Mouse (Mus musculus) MEL (cell line): ENCODE measurements around the gene Tsga10. TPM values are rescaled to one million over a fixed set of nuclear protein-coding genes. Genes with fewer than 3 reads are reported as not detected.
"Not testable (repeated sequence)": the region's sequence is repeated elsewhere in the genome, so short reads cannot be mapped to it uniquely, and the experiment has no call there.

ENCODE experiments used
- DNase-seq: peaks from one replicate; pipeline ENCODE4 v3.0.0; 2011; ENCODE audit warnings: low read depth, low spot score
- H3K27ac ChIP-seq: 2 replicates; pipeline ENCODE4 v1.5.1; 2012; ENCODE audit warnings: low read depth, mild to moderate bottlenecking, control low read depth, low read length, moderate library complexity; ENCODE audit not compliant: control insufficient read depth
- H3K27me3 ChIP-seq, 2 experiments: fragments of 150-350 bp in 1 of 2; sonication (generic) in 1 of 2; 2 replicates each; pipeline ENCODE4 v1.6.1; 2012; ENCODE audit warnings: low read length in 2 of 2, mild to moderate bottlenecking in 2 of 2, improper control_type of control experiment in 1 of 2, moderate library complexity in 1 of 2; ENCODE audit not compliant: insufficient read depth in 2 of 2, control insufficient read depth in 1 of 2
- H3K36me3 ChIP-seq, 2 experiments: 2 replicates each; pipeline ENCODE4 v1.6.1; 2012 to 2014; ENCODE audit warnings: low read length in 2 of 2, improper control_type of control experiment in 1 of 2, inconsistent platforms in 1 of 2, mild to moderate bottlenecking in 1 of 2; ENCODE audit not compliant: insufficient read depth in 2 of 2, control insufficient read depth in 1 of 2
- H3K4me1 ChIP-seq, 2 experiments: fragments of 150-350 bp in 1 of 2; sonication (generic) in 1 of 2; 2 replicates each; pipeline ENCODE4 v1.6.1; 2012; ENCODE audit warnings: low read length in 2 of 2, improper control_type of control experiment in 1 of 2, mild to moderate bottlenecking in 1 of 2; ENCODE audit not compliant: insufficient read depth in 2 of 2, control insufficient read depth in 1 of 2
- H3K4me3 ChIP-seq, 2 experiments: fragments of 150-350 bp in 1 of 2; sonication (generic) in 1 of 2; 2 replicates each; pipeline ENCODE4 v1.5.1; 2012; ENCODE audit warnings: low read depth in 2 of 2, low read length in 2 of 2, mild to moderate bottlenecking in 2 of 2, moderate library complexity in 2 of 2, control low read depth in 1 of 2, improper control_type of control experiment in 1 of 2; ENCODE audit not compliant: control insufficient read depth in 1 of 2, insufficient read depth in 1 of 2
- H3K79me2 ChIP-seq: 2 replicates; pipeline ENCODE4 v1.6.1; 2012; ENCODE audit warnings: mild to moderate bottlenecking, low read length, moderate library complexity; ENCODE audit not compliant: control insufficient read depth, poor library complexity, insufficient read depth
- H3K9ac ChIP-seq: 2 replicates; pipeline ENCODE4 v1.6.1; 2012; ENCODE audit warnings: low read depth, mild to moderate bottlenecking, control low read depth, low read length, moderate library complexity; ENCODE audit not compliant: control insufficient read depth, poor library complexity, severe bottlenecking
- H3K9me3 ChIP-seq: fragments of 150-350 bp; sonication (generic); replicated peaks from 2 replicates; pipeline ENCODE4 v1.6.1; 2012; ENCODE audit warnings: mild to moderate bottlenecking, low read length, improper control_type of control experiment, moderate library complexity; ENCODE audit not compliant: insufficient read depth
- BHLHE40 ChIP-seq: IDR thresholded peaks from 2 replicates; pipeline ENCODE4 v1.6.1; 2012; ENCODE audit warnings: low read depth, mild to moderate bottlenecking, inconsistent platforms, low read length, improper control_type of control experiment, borderline replicate concordance
- CTCF ChIP-seq, 3 experiments: IDR thresholded peaks in 2 of 3; conservative IDR thresholded peaks in 1 of 3; 2 replicates each; pipeline ENCODE4 v1.5.1; 2011 to 2012; ENCODE audit warnings: low read length in 3 of 3, low read depth in 2 of 3, mild to moderate bottlenecking in 2 of 3, improper control_type of control experiment in 1 of 3, inconsistent platforms in 1 of 3, mixed read lengths in 1 of 3, moderate library complexity in 1 of 3; ENCODE audit not compliant: control insufficient read depth in 1 of 3, insufficient read depth in 1 of 3, poor library complexity in 1 of 3, severe bottlenecking in 1 of 3
- EP300 ChIP-seq, 2 experiments: IDR thresholded peaks; 2 replicates each; pipeline ENCODE4 v1.6.1; 2011; ENCODE audit warnings: improper control_type of control experiment in 2 of 2, low read length in 2 of 2, low read depth in 1 of 2, mild to moderate bottlenecking in 1 of 2
- ETS1 ChIP-seq: IDR thresholded peaks from 2 replicates; pipeline ENCODE4 v1.6.1; 2012; ENCODE audit warnings: low read depth, mild to moderate bottlenecking, inconsistent platforms, low read length, improper control_type of control experiment, moderate library complexity
- GATA1 ChIP-seq: IDR thresholded peaks from 2 replicates; pipeline ENCODE4 v1.6.1; 2011; ENCODE audit warnings: low read depth, low read length, improper control_type of control experiment
- JUND ChIP-seq: IDR thresholded peaks from 2 replicates; pipeline ENCODE4 v1.6.1; 2011; ENCODE audit warnings: low read depth, mild to moderate bottlenecking, improper control_type of control experiment, low read length
- MAX ChIP-seq: IDR thresholded peaks from 2 replicates; pipeline ENCODE4 v1.6.1; 2011; ENCODE audit warnings: low read length, improper control_type of control experiment
- MAZ ChIP-seq: IDR thresholded peaks from 2 replicates; pipeline ENCODE4 v1.6.1; 2012; ENCODE audit warnings: low read depth, mild to moderate bottlenecking, inconsistent platforms, low read length, improper control_type of control experiment
- MYB ChIP-seq: IDR thresholded peaks from 2 replicates; pipeline ENCODE4 v1.6.1; 2011; ENCODE audit warnings: mild to moderate bottlenecking, low read depth, low read length, improper control_type of control experiment
- NELFE ChIP-seq: IDR thresholded peaks from 2 replicates; pipeline ENCODE4 v1.6.1; 2011; ENCODE audit warnings: low read depth, low read length, improper control_type of control experiment
- POLR2A ChIP-seq, 2 experiments: IDR thresholded peaks; 2 replicates each; pipeline ENCODE4 v1.6.1; 2011 to 2012; ENCODE audit warnings: low read length in 2 of 2, mild to moderate bottlenecking in 2 of 2, control low read depth in 1 of 2, improper control_type of control experiment in 1 of 2, low read depth in 1 of 2, moderate library complexity in 1 of 2; ENCODE audit not compliant: control insufficient read depth in 1 of 2, insufficient read depth in 1 of 2, poor library complexity in 1 of 2
- POLR2AphosphoS5 ChIP-seq: IDR thresholded peaks from 2 replicates; pipeline ENCODE4 v1.6.1; 2012; ENCODE audit warnings: low read depth, borderline replicate concordance, mild to moderate bottlenecking, inconsistent platforms, low read length, moderate library complexity, mixed read lengths
- RAD21 ChIP-seq: IDR thresholded peaks from 2 replicates; pipeline ENCODE4 v1.6.1; 2011; ENCODE audit warnings: mild to moderate bottlenecking, low read depth, low read length, improper control_type of control experiment
- RCOR1 ChIP-seq: IDR thresholded peaks from 2 replicates; pipeline ENCODE4 v1.6.1; 2012; ENCODE audit warnings: low read depth, mild to moderate bottlenecking, inconsistent platforms, low read length, improper control_type of control experiment
- SIN3A ChIP-seq: IDR thresholded peaks from 2 replicates; pipeline ENCODE4 v1.6.1; 2012; ENCODE audit warnings: low read length, improper control_type of control experiment, inconsistent platforms
- TCF12 ChIP-seq: IDR thresholded peaks from 2 replicates; pipeline ENCODE4 v1.6.1; 2014; ENCODE audit warnings: low read depth, mild to moderate bottlenecking, inconsistent platforms, low read length, improper control_type of control experiment, moderate library complexity
- UBTF ChIP-seq: IDR thresholded peaks from 2 replicates; pipeline ENCODE4 v1.6.1; 2012; ENCODE audit warnings: low read depth, mild to moderate bottlenecking, inconsistent platforms, low read length, improper control_type of control experiment, moderate library complexity, borderline replicate concordance; ENCODE audit not compliant: insufficient read depth
- USF1 ChIP-seq: IDR thresholded peaks from 2 replicates; pipeline ENCODE4 v1.6.1; 2014; ENCODE audit warnings: low read depth, mild to moderate bottlenecking, inconsistent platforms, low read length, improper control_type of control experiment, moderate library complexity
- ZMIZ1 ChIP-seq: IDR thresholded peaks from 2 replicates; pipeline ENCODE4 v1.6.1; 2012; ENCODE audit warnings: low read depth, mild to moderate bottlenecking, inconsistent platforms, low read length, improper control_type of control experiment, moderate library complexity
- polyA plus RNA-seq, 2 experiments: library from polyadenylated mRNA; stranded (reverse) in 1 of 2; unstranded in 1 of 2; fragments of >175 nt in 1 of 2; fragments of >200 nt in 1 of 2; gene quantifications; 2 replicates each; pipeline versions ENCODE4 v1.2.1 to v1.2.4; 2012; ENCODE audit warnings: low replicate concordance in 2 of 2, low read depth in 1 of 2; ENCODE audit not compliant: insufficient read length in 2 of 2, insufficient read depth in 1 of 2, missing spikeins in 1 of 2
- total RNA-seq: library from RNA; depleted of rRNA; stranded (reverse); fragments of 300-350 nt; gene quantifications from 2 replicates; pipeline ENCODE4 v1.2.3, GENCODE M21; 2012

Gene Tsga10
- total and polyA plus RNA-seq, 3 experiments = 0.35 to 0.64 TPM; not detected in 1

GRCm38 (mm10) chr1:37712357-37712737 lies 153.9 kb downstream of the Tsga10 start:
- not testable (repeated sequence) for H3K27me3 ChIP-seq, H3K79me2 ChIP-seq, H3K9ac ChIP-seq, H3K9me3 ChIP-seq
- H3K4me3 ChIP-seq = peak overlapping the region in 1 of 2 experiments; percentile 42; a peak in 1 of 4 replicates
- DNase-seq = peak; percentile 62
- H3K4me1 ChIP-seq = peaks cover 8 to 26% of the 10 kb centered on the region in 2 experiments
- H3K27ac ChIP-seq = peak overlapping the region; percentile 24
- peaks cover 0 to 14% of the 10 kb centered on the region in 2 experiments; a peak in 2 of 4 replicates for H3K36me3 ChIP-seq
- TF ChIP-seq GATA1 = peak; percentile 89
- TF ChIP-seq ETS1 = peak; percentile 59
- TF ChIP-seq JUND = peak; percentile 77
- peak; percentile 65 to 85 for TF ChIP-seq EP300 (IDR thresholded peaks at IDR 0.05; ENCODE audit: low read depth in 1 of 2, low read length in 2 of 2)
- peak; percentile 43; the same call in 1 of the 2 replicates for TF ChIP-seq RCOR1

- peak; percentile 59 for DNase-seq
Measured at GRCm38 (mm10) chr1:37711596-37712356, 154.5 kb downstream of the Tsga10 start.

GRCm38 (mm10) chr1:37711082-37711481 lies 155.1 kb downstream of the Tsga10 start:
- H3K4me1 ChIP-seq = peaks cover 8 to 26% of the 10 kb centered on the region in 2 experiments
- TF ChIP-seq POLR2A (IDR thresholded peaks at IDR 0.05; ENCODE audit: control insufficient read depth in 1 of 2, insufficient read depth in 1 of 2, low read depth in 1 of 2, low read length in 2 of 2, poor library complexity in 1 of 2) (peak; percentile 34 to 55; a peak in 2 of 4 replicates), ZMIZ1 (peak; percentile 90), UBTF (no peak), BHLHE40 (no peak), POLR2AphosphoS5 (no peak), SIN3A (no peak), JUND (no peak), ETS1 (peak; percentile 31; the same call in 1 of the 2 replicates), CTCF (IDR thresholded peaks at IDR 0.05 in 2 of 3, conservative IDR thresholded peaks at IDR 0.05 in 1 of 3; ENCODE audit: control insufficient read depth in 1 of 3, insufficient read depth in 1 of 3, low read depth in 2 of 3, low read length in 3 of 3, poor library complexity in 1 of 3, severe bottlenecking in 1 of 3) (no peak), USF1 (no peak), NELFE (0 out of 2 replicates have a peak, but pooled peaks have one; percentile 17), MAZ (no peak)
- TF ChIP-seq, all 39 proteins: peak for 4
- no peak overlapping the region for H3K27ac ChIP-seq
- no peaks in the 10 kb centered on the region for H3K79me2 ChIP-seq
- H3K27me3 ChIP-seq = no peaks in the 10 kb centered on the region
- H3K36me3 ChIP-seq = peaks cover 0 to 14% of the 10 kb centered on the region in 2 experiments; a peak in 2 of 4 replicates
- DNase-seq = peak; percentile 41
- H3K4me3 ChIP-seq = no peak overlapping the region
- H3K9me3 ChIP-seq = no peaks in the 10 kb centered on the region
- no peak overlapping the region for H3K9ac ChIP-seq

More at GRCm38 (mm10) chr1:37711596-37712356, 154.5 kb downstream of the Tsga10 start:
- TF ChIP-seq MAX (no peak), TCF12 (no peak), MYB (no peak), RAD21 (no peak), GATA1 (peak; percentile 62), POLR2AphosphoS5 (no peak)
- Histone ChIP-seq H3K9me3 (no peaks in the 10 kb centered on the region), H3K9ac (0 out of 2 replicates have a peak overlapping the region, but pooled peaks have one; percentile 4), H3K4me1 (peaks cover 8 to 26% of the 10 kb centered on the region in 2 experiments), H3K4me3 (peak overlapping the region; percentile 1 to 42; a peak in 1 of 4 replicates), H3K27ac (peak overlapping the region; percentile 24), H3K27me3 (no peaks in the 10 kb centered on the region), H3K36me3 (peaks cover 0 to 14% of the 10 kb centered on the region in 2 experiments; a peak in 2 of 4 replicates), H3K79me2 (no peaks in the 10 kb centered on the region)
